Comparison of ENCODE assay signal across 15 mouse cellular contexts in genomic region chr6:94273941-94274340, GRCm38 (mm10).
"Had no signal": no experiment of that assay in that cellular context is flagged by ENCODE, and none has a peak within 500 bp of the region (broad histone marks: within the 10 kb centered on the region; RNA-seq: fewer than 3 reads in every experiment).

No protein-coding gene starts in this region.

- DNase-seq: gastrocnemius, postnatal 14 days; gastrocnemius, postnatal 36 days; heart, adult 18-20 months; heart, postnatal 14 days; heart, postnatal 36 days; kidney, adult 18-20 months; kidney, adult 8-10 months; kidney, postnatal 10 days; kidney, postnatal 25 days; kidney, postnatal 4 days; liver; liver, embryonic 13.5 days had no signal

- ATAC-seq: hindbrain, embryonic 16.5 days; inflammation-experienced regulatory T-cells, adult 6 months; intestine, postnatal 0 days had no signal
